Mouse (Mus musculus): ENCODE results near the gene Gm7358.
"Not testable (repeated sequence)": the region's sequence is repeated elsewhere in the genome, so short reads cannot be mapped to it uniquely, and the experiment has no call there.

Gm7358 gene

DNA sequence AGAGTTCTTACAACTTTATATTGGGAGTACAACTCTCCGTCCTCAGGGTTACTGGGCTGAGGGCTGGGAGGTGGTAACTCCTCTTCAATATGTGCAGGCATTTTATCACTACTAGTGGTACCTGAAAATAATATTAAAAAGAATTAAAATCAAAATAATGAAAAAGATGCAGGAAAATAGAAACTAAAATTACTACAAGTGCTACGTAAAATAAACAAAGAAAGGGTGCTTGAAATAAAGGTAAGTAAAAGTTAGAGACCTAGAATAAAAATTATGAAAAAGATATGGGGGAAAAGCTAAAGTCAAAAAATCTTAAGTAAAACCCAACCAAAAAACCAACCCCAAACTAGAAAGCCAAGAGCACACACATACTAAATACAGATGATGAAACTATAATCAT, at the start of gene Gm7358:
TSS of gene Gm7358 (minus strand) at position 101 of the 400 bp plus-strand sequence.
- not testable (repeated sequence) for DNase-seq (ENCODE audit: low spot score in 2 of 2)

DNA sequence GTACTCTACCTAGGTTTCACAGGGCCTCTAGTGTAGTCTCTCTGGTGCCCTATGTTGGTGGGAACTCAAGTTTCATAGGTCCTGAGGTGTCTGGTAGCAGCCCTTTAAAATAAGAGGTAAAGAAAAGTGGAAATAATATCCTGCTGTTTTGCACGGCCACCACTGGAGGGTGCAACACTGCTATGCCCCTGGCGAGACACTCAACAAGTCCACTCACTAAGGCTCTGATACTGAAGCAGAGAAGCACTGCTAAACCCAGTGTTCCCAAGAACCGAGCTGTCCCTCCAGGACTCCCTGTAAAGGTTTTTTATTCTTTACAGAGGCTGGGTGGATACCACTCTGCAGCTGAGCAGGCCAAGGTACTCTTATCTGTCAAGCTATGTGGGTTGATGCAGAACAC, 43.7 kb upstream of the Gm7358 start:
- DNase-seq (ENCODE audit: low spot score in 2 of 2), result not testable (repeated sequence)

DNA sequence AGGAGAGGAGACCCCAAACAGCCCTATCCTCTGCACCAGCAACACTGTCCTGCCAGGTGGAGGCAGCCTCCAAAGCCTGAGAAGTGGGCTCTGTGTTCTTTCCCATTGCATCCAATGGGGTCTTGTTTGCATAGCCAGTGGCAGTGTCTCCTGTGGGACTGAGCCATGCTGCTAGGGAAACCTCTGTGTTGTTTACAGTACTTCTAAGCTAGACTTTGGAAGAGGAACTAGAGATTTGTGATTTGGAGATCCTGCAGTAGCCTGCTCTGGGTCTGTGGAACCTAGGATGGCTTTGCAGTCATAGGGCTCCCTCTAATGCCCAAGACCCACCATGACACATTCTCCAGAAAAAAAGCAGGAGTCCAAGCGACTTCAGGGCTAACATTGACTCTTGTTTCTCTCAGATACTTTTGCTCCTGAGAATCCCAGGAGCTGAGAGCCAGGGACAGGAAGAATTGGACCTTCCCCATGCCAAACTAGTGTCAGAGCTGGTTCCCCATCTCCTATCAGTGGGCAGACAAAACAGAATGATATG, 42.2 kb upstream of the Gm7358 start:
- DNase-seq (ENCODE audit: low spot score in 2 of 2), result not testable (repeated sequence)

DNA sequence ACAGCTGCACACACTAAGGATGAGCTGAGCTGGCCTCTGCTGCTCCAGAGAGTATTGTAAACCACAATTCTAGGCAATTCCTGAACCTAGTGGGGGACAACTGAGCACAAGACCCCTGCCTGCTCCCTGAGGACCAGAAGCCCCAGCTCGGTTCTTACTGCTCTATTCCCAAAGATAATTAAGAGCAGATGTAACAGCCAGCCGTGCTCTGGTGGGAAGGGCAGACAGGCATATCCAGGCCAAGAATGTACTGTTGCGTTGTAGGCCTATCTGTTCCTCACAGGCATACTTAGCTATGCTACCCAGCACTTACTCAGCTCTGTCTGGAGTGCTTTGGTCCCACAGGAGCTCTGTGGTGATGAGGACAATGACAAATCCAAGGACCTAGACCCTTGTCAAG, 40.6 kb upstream of the Gm7358 start:
- DNase-seq (ENCODE audit: low spot score in 2 of 2), result not testable (repeated sequence)

DNA sequence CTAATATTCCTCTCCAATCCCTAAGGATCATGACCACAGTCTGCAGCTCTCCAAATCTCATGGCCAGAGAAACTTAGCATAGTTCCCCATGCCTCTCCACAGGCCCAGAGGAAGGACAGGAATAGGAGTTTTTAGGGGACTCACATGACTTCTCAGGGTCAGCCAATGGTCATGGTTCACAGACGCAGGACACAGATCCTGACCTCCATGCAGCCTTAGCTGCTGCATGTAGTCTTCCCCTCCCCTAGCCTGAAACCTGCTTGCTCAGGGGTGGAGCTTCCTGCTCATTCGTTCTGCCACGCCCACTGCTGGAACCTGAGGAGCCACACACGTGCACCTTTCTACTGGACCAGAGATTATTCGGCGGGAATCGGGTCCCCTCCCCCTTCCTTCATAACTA, 34.8 kb upstream of the Gm7358 start:
- not testable (repeated sequence) for DNase-seq (ENCODE audit: low spot score in 2 of 2)

DNA sequence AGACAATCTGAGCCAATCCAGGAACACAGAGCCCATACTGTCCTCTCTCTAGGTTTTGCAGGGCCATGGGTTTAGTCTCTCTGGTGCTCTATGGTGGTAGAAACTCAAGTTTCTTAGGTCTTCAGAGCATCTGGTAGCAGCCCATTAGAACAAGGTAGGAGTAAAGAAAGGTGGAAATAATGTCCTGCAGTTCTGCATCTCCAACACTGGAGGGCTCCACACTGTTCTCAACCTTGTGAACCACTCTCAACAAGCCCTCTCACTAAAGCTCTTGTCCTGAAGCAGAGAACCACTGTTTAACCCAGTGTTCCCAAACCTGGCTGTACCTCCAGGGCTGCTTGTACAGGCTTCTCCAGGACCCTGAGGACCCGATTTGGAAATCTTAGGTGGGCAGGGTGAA, 27.3 kb upstream of the Gm7358 start:
- DNase-seq (ENCODE audit: low spot score in 2 of 2), result not testable (repeated sequence)

DNA sequence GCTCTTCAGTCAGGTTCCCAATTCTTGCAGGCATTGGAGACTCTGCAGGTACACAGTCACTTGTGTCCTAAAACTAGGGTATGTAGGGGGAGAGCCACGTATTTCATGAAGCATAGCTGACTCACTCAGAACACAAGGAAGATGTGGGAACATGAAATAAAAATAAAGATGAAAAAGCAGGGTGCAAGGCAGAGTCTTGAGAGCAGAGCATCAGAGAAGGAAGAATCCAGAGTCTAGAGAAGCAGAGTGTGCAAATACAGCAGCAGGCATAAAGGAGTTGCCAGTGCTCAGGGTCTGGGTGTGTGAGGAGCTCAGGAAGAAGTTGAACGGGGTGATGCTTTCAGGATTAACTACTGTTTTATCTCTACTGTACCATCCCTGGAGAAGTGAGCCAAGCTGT, 17.5 kb downstream of the Gm7358 start:
- not testable (repeated sequence) for DNase-seq (ENCODE audit: low spot score in 2 of 2)

DNA sequence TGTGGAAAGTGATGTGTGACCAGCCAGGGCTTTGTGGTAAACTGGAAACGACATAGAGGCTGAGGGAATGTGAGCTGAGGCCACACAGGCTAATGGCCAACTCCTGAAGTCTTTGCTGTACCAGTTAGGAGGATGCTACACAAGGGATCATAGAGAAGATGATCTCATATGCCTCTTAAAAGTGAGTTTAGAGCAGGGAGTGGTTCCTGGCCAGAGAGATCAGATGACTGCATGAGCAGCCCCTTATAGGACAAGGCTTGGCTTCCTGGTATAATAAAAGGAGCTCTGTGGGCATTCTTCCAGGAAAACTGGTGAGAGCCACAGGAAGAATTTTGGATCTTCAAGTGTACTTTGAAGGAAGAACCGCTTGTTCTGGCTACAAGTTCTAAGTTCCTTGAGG, 22.3 kb downstream of the Gm7358 start:
- not testable (repeated sequence) for DNase-seq (ENCODE audit: low spot score in 2 of 2)

DNA sequence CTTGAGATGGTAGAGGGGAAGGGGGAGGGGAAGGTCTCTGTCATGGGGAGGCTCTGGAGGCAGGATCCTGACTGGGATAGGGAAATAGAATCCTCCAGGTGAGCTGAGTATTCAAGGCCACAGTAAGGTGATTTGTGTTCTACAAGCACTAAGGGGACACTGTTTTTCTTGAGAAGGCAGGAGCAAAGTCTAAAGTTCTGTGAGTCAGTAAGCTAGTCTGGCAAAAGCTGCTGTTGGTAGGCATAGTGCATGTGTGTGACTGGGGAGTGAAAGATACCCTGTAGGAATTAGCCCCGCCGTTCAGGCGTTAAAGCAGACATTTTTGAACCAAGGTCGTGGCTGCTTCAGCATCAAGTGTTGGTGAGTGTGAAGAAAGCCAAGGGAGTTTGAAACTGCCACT, 23.2 kb downstream of the Gm7358 start:
- DNase-seq (ENCODE audit: low spot score in 2 of 2), result not testable (repeated sequence)
